In genomic region chr12:112747606-112747970, GRCm38 (mm10) we compare ENCODE assay signal across 1 mouse cellular context.
TF ChIP-seq lines count a peak whose summit lies in the region.

No protein-coding gene starts in this region.

TF ChIP-seq in MEL, 35 proteins besides CTCF, POLR2A, EP300 and RAD21 (continued from another document):
- TF ChIP-seq USF2 (IDR thresholded peaks at IDR 0.05; ENCODE audit: borderline replicate concordance in 1 of 2, insufficient read depth in 1 of 2, low read depth in 1 of 2, low read length in 2 of 2) (no peak), MAX (IDR thresholded peaks at IDR 0.05; ENCODE audit: low read length) (no peak), NRF1 (IDR thresholded peaks at IDR 0.05; ENCODE audit: insufficient read depth, low read depth, low read length, poor library complexity, severe bottlenecking) (no peak), ETS1 (IDR thresholded peaks at IDR 0.05; ENCODE audit: low read depth, low read length) (no peak), TBP (IDR thresholded peaks at IDR 0.05; ENCODE audit: low read depth, low read length) (no peak)
